Mouse (Mus musculus) olfactory bulb, adult 2 months (tissue): Measurements from ENCODE around the gene Dip2c.

Experiments used
- CTCF ChIP-seq: fragments of 200-500 bp; IDR thresholded peaks from 2 replicates; pipeline ENCODE4 v1.5.1; 2012; ENCODE audit warnings: low read depth, mild to moderate bottlenecking, low read length, moderate library complexity; ENCODE audit not compliant: insufficient read depth
- POLR2A ChIP-seq: fragments of 200-500 bp; IDR thresholded peaks from 2 replicates; pipeline ENCODE4 v1.6.1; 2012; ENCODE audit warnings: mild to moderate bottlenecking, low read depth, low read length, moderate library complexity; ENCODE audit not compliant: insufficient read depth

GRCm38 (mm10) chr13:9504118-9504856, 228.0 kb downstream of the Dip2c start:
- TF ChIP-seq CTCF (no peak), POLR2A (no peak)
